Mouse (Mus musculus) layer of hippocampus, adult 2 months (tissue): ENCODE data around the gene Sirt7. TPM values are rescaled to one million over a fixed set of nuclear protein-coding genes. Genes with fewer than 3 reads are reported as not detected.

ENCODE experiments used
- DNase-seq, 2 experiments: peaks; one replicate each; pipeline ENCODE4 v3.0.0; 2022; ENCODE audit warnings: low spot score in 2 of 2
- H3K27ac ChIP-seq: fragments of 200-600 bp; 2 replicates; pipeline ENCODE4 v1.8.1; 2022
- H3K4me3 ChIP-seq: fragments of 200-600 bp; 2 replicates; pipeline ENCODE4 v1.8.1; 2022; ENCODE audit warnings: mild to moderate bottlenecking
- CTCF ChIP-seq: fragments of 200-600 bp; conservative IDR thresholded peaks from 2 replicates; pipeline ENCODE4 v1.8.1; 2022; ENCODE audit warnings: antibody characterized with exemption, mild to moderate bottlenecking, moderate library complexity
- total RNA-seq, 2 experiments: library from RNA; stranded (reverse); gene quantifications; 2 replicates each; pipeline ENCODE4 v1.2.3; 2021

Sirt7 gene
- total RNA-seq, 2 experiments from 2014 or later, result 42.9 to 46.4 TPM

- TF ChIP-seq CTCF, result peak; percentile 83
- peak overlapping the region; percentile 63 for H3K4me3 ChIP-seq
- peak; percentile 52 to 69 for DNase-seq
- H3K27ac ChIP-seq, result peak overlapping the region; percentile 86
Measured at GRCm38 (mm10) chr11:120623961-120624679, 920 bp downstream of the Sirt7 start.

- Histone ChIP-seq H3K4me3 (no peak overlapping the region), H3K27ac (no peak overlapping the region)
- no peak for TF ChIP-seq CTCF
- DNase-seq, result no peak
Measured at GRCm38 (mm10) chr11:120622805-120623204, 2.2 kb downstream of the Sirt7 start.

- Histone ChIP-seq H3K4me3 (no peak overlapping the region), H3K27ac (no peak overlapping the region)
- DNase-seq, result no peak
- no peak for TF ChIP-seq CTCF
Measured at GRCm38 (mm10) chr11:120620195-120620594, 4.8 kb downstream of the Sirt7 start.

DNA sequence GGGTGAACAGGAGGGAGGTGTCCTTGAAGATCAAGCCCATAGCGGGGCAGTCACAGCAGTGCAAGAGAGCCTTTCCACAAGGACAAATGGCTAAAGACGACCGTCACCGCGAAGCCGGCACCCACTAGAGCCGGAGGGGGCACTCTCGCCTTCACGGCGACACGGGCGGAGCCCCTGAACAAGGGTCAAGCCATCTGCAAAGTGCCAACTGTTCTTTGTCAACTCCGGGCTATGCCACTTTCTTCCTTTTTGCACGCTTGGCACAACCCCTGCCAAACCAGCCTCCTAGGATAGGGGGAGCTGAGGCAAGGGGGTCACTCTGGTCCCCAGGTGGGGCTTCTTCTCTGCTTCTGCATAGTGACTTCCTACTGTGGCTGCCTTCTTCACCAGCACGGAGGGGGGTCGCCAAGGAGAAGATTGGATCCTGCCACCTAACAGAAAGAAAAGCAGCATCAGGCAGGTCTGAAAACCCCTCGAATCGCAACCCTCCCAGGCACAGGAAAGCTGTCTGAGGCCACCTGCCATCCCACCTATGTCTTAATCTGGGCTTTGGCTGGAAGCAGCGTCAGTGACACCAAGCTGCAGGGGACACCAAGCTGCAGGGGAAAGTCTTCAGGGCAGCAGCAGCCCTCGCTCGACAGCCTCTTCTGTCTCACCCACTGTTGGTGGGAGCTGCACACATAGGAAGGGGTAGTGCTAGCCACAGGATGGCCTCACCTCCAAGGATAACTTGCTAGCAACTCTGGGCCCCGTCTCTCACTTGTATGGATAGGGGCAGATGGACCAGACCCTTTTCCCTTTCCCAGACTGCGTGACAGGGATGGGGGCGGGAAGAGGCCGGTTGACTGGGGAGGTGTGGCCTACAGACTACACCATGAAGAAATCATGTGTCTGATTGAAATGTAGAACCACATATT lies 6.2 kb downstream of the Sirt7 start:
- H3K4me3 ChIP-seq, result no peak overlapping the region
- no peak for TF ChIP-seq CTCF
- H3K27ac ChIP-seq, result no peak overlapping the region
- DNase-seq, result no peak

DNA sequence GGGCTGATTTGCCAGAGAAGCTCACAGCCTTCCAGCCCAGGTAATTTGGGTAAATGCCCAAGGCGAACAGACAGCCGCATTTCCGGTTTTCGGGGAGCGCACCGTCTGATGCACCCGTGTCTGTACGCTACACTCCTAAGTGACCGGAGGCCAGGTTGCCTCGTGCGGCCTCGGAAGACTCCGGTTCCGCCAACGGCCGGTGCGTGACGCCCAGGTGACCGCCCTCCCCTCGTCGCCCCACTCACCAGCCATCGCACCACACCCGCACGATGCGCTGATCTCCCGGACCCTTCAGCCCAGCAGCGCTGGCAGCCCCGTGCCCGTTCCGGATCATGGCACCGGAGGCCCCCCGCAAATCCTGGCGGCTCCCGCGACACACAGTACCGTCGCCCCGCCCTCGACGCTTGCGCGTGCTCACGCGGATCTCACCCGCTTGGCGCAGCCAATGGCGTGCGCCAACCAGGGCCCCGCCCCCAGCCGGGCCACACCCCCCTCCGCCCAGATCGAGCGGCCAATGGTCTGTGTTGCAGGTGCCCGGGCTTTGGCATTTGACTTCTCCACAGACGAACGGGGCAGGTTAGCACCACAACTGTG lies 7.4 kb downstream of the Sirt7 start, which contains the start of gene Pcyt2:
Gene Pcyt2 (minus strand): TSS at position 418 of the 594 bp plus-strand sequence.
- Histone ChIP-seq H3K4me3 (peak within 1 kb of the TSS; percentile 78), H3K27ac (peak within 1 kb of the TSS; percentile 94)
- DNase-seq, result peak; percentile 91 to 93
- no peak for TF ChIP-seq CTCF

DNA sequence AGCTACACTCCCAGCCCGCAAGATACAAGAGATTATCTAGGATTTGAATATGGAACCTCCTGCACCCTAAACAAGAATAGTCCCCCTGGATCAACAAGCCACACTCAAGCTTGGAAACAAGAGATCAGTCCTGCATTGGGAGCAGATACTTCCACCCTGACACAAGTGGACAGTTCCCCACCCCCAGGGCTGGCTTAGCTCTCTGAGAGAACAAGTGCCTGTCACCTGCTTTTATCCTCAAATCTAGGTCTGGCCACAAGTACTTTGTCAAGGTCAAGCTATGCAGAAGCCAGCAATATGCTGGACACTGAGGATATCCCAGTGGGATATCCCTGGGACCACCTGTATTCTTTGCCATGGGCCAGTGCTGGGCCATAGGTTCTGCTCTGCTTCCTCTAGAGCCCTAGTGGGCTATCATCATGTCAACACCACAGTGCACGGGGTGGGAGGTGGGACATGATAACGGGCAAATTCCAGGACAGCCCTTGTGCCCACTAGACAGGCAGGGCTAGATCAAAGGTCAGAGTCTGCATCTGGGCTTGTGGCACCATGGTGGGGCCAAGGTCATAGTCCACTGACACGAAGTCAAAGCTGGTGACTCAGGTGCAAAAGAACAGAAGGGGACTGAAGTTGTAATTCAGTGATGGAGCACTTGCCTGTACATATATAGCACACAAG lies 8.3 kb downstream of the Sirt7 start:
- DNase-seq, result no peak
- peak overlapping the region; percentile 94 for H3K27ac ChIP-seq
- peak overlapping the region; percentile 78 for H3K4me3 ChIP-seq
- TF ChIP-seq CTCF, result no peak

- H3K27ac ChIP-seq, result peak overlapping the region; percentile 61; the same call in 1 of the 2 replicates
- no peak for DNase-seq
- H3K4me3 ChIP-seq, result no peak overlapping the region
- no peak for TF ChIP-seq CTCF
Measured at GRCm38 (mm10) chr11:120615606-120616203, 9.3 kb downstream of the Sirt7 start.

DNA sequence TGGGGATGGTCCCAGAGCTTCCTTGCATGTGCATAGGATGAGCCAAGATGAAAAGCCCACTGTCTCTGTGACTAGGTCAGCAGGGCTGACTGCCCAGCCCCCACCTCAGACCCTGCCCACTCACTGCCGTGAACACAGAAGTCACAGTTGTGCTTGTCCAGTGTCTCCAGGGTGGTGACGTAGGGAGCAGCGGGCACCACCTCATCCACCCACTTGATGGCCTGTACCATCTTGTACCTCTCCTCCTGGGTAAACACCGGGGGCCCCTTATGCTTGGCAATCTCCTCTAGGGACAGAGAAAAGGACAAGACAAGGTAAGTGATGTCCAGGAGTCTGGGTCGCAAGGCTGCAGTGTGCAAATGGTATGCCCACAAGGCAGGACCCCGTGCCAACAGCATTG lies 9.9 kb downstream of the Sirt7 start:
- Histone ChIP-seq H3K4me3 (no peak overlapping the region), H3K27ac (0 out of 2 replicates have a peak overlapping the region, but pooled peaks have one; percentile 61)
- no peak for TF ChIP-seq CTCF
- no peak for DNase-seq

DNA sequence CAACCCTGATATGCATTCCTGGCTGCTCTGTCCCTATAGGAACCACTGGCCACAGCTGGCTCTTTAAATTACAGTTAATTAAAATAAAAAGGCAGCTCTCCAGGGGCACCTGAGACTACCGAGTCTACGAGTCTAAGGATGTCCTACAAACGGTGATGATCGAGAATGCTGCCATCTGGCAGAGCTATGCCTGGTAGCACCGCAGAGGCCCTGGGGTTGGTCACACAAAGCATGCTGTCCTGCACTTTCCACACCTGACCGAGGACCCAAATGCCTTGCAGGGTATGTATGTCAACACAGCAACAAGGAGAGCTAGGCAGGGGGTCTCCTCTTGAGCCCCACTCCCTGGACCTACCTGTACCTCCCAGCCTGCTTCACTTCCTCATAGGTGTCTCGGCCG lies 11.1 kb downstream of the Sirt7 start:
- Histone ChIP-seq H3K27ac (no peak overlapping the region), H3K4me3 (no peak overlapping the region)
- DNase-seq, result no peak

GRCm38 (mm10) chr11:120613481-120613972 lies 11.5 kb downstream of the Sirt7 start:
- Histone ChIP-seq H3K4me3 (no peak overlapping the region), H3K27ac (no peak overlapping the region)
- TF ChIP-seq CTCF, result no peak
- no peak for DNase-seq

More for the DNA sequence above, 11.1 kb downstream of the Sirt7 start:
- TF ChIP-seq CTCF, result no peak

GRCm38 (mm10) chr11:120612763-120613162 lies 12.3 kb downstream of the Sirt7 start:
- peak; percentile 90 for TF ChIP-seq CTCF
- DNase-seq, result peak; percentile 58 to 76
- no peak overlapping the region for H3K27ac ChIP-seq

DNA sequence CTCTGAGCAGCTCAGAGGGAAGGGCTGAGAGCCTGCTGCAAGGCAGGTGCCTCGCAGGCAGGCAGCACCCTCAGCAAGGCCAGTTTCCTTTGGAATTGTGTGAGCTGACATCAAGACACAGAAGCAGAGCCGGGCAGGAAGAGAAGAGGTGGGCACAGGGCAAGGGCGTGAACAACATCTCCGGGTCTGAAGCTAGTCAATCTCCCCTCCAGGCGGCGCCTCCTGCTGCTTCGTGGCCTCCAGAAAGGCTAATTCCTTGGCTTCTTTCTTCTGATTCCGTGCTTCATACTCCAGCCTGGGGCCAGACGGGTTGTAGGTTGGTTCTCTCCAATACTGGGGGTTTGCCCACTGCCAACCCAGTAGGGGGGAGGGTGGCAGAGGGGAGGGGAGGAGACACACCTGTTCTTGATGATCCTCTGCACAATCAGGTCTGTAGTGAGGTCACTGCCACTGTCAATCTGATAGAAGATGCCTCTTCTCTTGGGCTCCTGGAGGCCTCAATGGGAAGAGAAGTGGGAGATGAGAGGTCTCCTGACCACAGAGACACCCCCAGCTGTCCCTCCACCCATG lies 14.5 kb downstream of the Sirt7 start:
- no peak for TF ChIP-seq CTCF

More at GRCm38 (mm10) chr11:120612763-120613162, 12.3 kb downstream of the Sirt7 start:
- no peak overlapping the region for H3K4me3 ChIP-seq

More for the DNA sequence above, 14.5 kb downstream of the Sirt7 start:
- Histone ChIP-seq H3K27ac (no peak overlapping the region), H3K4me3 (no peak overlapping the region)
- no peak for DNase-seq
